Mouse (Mus musculus) CH12.LX (cell line): ENCODE results near the gene Pde3a. TPM values are rescaled to one million over a fixed set of nuclear protein-coding genes. Genes with fewer than 3 reads are reported as not detected.

Source experiments
- DNase-seq: peaks from one replicate; pipeline ENCODE4 v3.0.0-alpha.2; 2013; ENCODE audit errors: extremely low read depth
- H3K27ac ChIP-seq: 2 replicates; pipeline ENCODE4 v1.5.1; 2012; ENCODE audit warnings: low read depth, mild to moderate bottlenecking, control low read depth, moderate library complexity; ENCODE audit not compliant: insufficient read depth
- H3K27me3 ChIP-seq: replicated peaks from 2 replicates; pipeline ENCODE3; 2012; ENCODE audit warnings: inconsistent platforms
- H3K36me3 ChIP-seq, 2 experiments: replicated peaks in 1 of 2; 2 replicates each; pipeline versions ENCODE3 to v1.6.1; 2012; ENCODE audit warnings: inconsistent platforms in 1 of 2, low read length in 1 of 2, mild to moderate bottlenecking in 1 of 2, mixed read lengths in 1 of 2, moderate library complexity in 1 of 2; ENCODE audit not compliant: control insufficient read depth in 1 of 2, insufficient read depth in 1 of 2
- H3K4me1 ChIP-seq, 2 experiments: 2 replicates each; pipeline ENCODE4 v1.6.1; 2012; ENCODE audit warnings: inconsistent platforms in 1 of 2, moderate library complexity in 1 of 2; ENCODE audit not compliant: insufficient read depth in 2 of 2, control insufficient read depth in 1 of 2
- H3K4me2 ChIP-seq: 2 replicates; pipeline ENCODE4 v1.6.1; 2012; ENCODE audit warnings: low read depth, mild to moderate bottlenecking, control low read depth; ENCODE audit not compliant: poor library complexity, insufficient read depth, severe bottlenecking
- H3K4me3 ChIP-seq, 3 experiments: fragments of 150-350 bp in 1 of 3; sonication (generic) in 1 of 3; replicated peaks in 1 of 3; 2 replicates each; pipeline versions ENCODE3 to v1.5.1; 2011 to 2012; ENCODE audit warnings: low read depth in 2 of 3, low read length in 2 of 3, mild to moderate bottlenecking in 2 of 3, moderate library complexity in 2 of 3, control low read depth in 1 of 3, improper control_type of control experiment in 1 of 3, inconsistent platforms in 1 of 3, mixed read lengths in 1 of 3; ENCODE audit not compliant: poor library complexity in 1 of 3
- H3K79me2 ChIP-seq: replicated peaks from 2 replicates; pipeline ENCODE4 v1.6.1; 2012; ENCODE audit warnings: mild to moderate bottlenecking, moderate library complexity; ENCODE audit not compliant: control insufficient read depth, poor library complexity, insufficient read depth, severe bottlenecking; ENCODE audit errors: extremely low read depth
- H3K9ac ChIP-seq: 2 replicates; pipeline ENCODE4 v1.6.1; 2012; ENCODE audit warnings: low read depth, mild to moderate bottlenecking, control low read depth, moderate library complexity; ENCODE audit not compliant: insufficient read depth
- H3K9me3 ChIP-seq: replicated peaks from 2 replicates; pipeline ENCODE3; 2012; ENCODE audit warnings: low read length, inconsistent platforms, mixed read lengths
- CTCF ChIP-seq, 2 experiments: IDR thresholded peaks in 1 of 2; conservative IDR thresholded peaks in 1 of 2; 2 replicates each; pipeline ENCODE4 v1.5.1; 2011 to 2012; ENCODE audit warnings: low read depth in 2 of 2, low read length in 2 of 2, improper control_type of control experiment in 1 of 2, inconsistent platforms in 1 of 2, mild to moderate bottlenecking in 1 of 2, moderate library complexity in 1 of 2
- EP300 ChIP-seq: IDR thresholded peaks from 2 replicates; pipeline ENCODE4 v1.6.1; 2011; ENCODE audit warnings: low read length, improper control_type of control experiment
- ETS1 ChIP-seq: conservative IDR thresholded peaks from 2 replicates; pipeline ENCODE4 v1.6.1; 2012; ENCODE audit warnings: low read depth, mild to moderate bottlenecking, inconsistent platforms, low read length, improper control_type of control experiment, moderate library complexity
- IRF4 ChIP-seq: IDR thresholded peaks from 2 replicates; pipeline ENCODE4 v1.6.1; 2014; ENCODE audit warnings: low read depth, mild to moderate bottlenecking, inconsistent platforms, low read length, improper control_type of control experiment
- JUN ChIP-seq: IDR thresholded peaks from 2 replicates; pipeline ENCODE4 v1.6.1; 2011; ENCODE audit warnings: low read depth, mild to moderate bottlenecking, low read length, improper control_type of control experiment, moderate library complexity; ENCODE audit not compliant: insufficient read depth
- KAT2A ChIP-seq: IDR thresholded peaks from 2 replicates; pipeline ENCODE4 v1.6.1; 2012; ENCODE audit warnings: low read length, improper control_type of control experiment, inconsistent platforms; ENCODE audit not compliant: insufficient replicate concordance
- MEF2A ChIP-seq: IDR thresholded peaks from 2 replicates; pipeline ENCODE4 v1.6.1; 2014; ENCODE audit warnings: low read depth, mild to moderate bottlenecking, inconsistent platforms, low read length, improper control_type of control experiment, borderline replicate concordance
- PAX5 ChIP-seq: IDR thresholded peaks from 2 replicates; pipeline ENCODE4 v1.6.1; 2012; ENCODE audit warnings: low read length, inconsistent platforms, mixed read lengths
- RAD21 ChIP-seq: IDR thresholded peaks from 2 replicates; pipeline ENCODE4 v1.6.1; 2011; ENCODE audit warnings: low read depth, mild to moderate bottlenecking, low read length, improper control_type of control experiment, moderate library complexity
- SMC3 ChIP-seq: IDR thresholded peaks from 2 replicates; pipeline ENCODE4 v1.6.1; 2011; ENCODE audit warnings: low read depth, low read length, improper control_type of control experiment
- UBTF ChIP-seq: IDR thresholded peaks from 2 replicates; pipeline ENCODE4 v1.6.1; 2012; ENCODE audit warnings: low read depth, mild to moderate bottlenecking, inconsistent platforms, low read length, improper control_type of control experiment, moderate library complexity
- USF2 ChIP-seq: conservative IDR thresholded peaks from 2 replicates; pipeline ENCODE4 v1.6.1; 2011; ENCODE audit warnings: low read depth, low read length, improper control_type of control experiment
- ZKSCAN1 ChIP-seq: IDR thresholded peaks from 2 replicates; pipeline ENCODE4 v1.6.1; 2012; ENCODE audit warnings: low read depth, inconsistent platforms, low read length, improper control_type of control experiment, borderline replicate concordance
- ZMIZ1 ChIP-seq: IDR thresholded peaks from 2 replicates; pipeline ENCODE4 v1.6.1; 2012; ENCODE audit warnings: low read depth, mild to moderate bottlenecking, inconsistent platforms, low read length, improper control_type of control experiment
- ZNF384 ChIP-seq: IDR thresholded peaks from 2 replicates; pipeline ENCODE4 v1.6.1; 2012; ENCODE audit warnings: low read depth, low read length, improper control_type of control experiment, inconsistent platforms
- dilution Hi-C: fragments of 300-500 bp; cut with MboI; formaldehyde crosslinking; loops from 2 replicates; pipeline ENCODE4 v1.14.3; 2020; ENCODE audit warnings: low sequenced_read_pairs; ENCODE audit not compliant: extremely low pct_unique_long_range_greater_than_20kb, extremely low pct_ligation_motif_present
- in situ Hi-C: fragments of 300-500 bp; cut with MboI; formaldehyde crosslinking; loops from 3 replicates; pipeline ENCODE4 v1.14.3; 2019; ENCODE audit warnings: low sequenced_read_pairs, low pct_ligation_motif_present, low pct_unique_long_range_greater_than_20kb, mixed read lengths
- polyA plus RNA-seq: library from polyadenylated mRNA; unstranded; fragments of >175 nt; gene quantifications from 2 replicates; pipeline ENCODE4 v1.2.1, GENCODE M21; 2012; ENCODE audit warnings: low read depth; ENCODE audit not compliant: insufficient read length
- total RNA-seq, 2 experiments: library from RNA; depleted of rRNA; stranded (reverse); fragments of 300-350 nt in 1 of 2; fragments of >200 nt in 1 of 2; gene quantifications; 2 replicates each; pipeline ENCODE4 v1.2.3; 2012 to 2014

Pde3a gene
- total and polyA plus RNA-seq, 3 experiments, result under 0.01 to 0.04 (median 0.03) TPM

- no peaks in the 10 kb centered on the region for H3K79me2 ChIP-seq
- in situ Hi-C loops, result no loop called here
- dilution Hi-C loops, result no loop called here
- no peak overlapping the region for H3K4me3 ChIP-seq
- H3K27ac ChIP-seq, result no peak overlapping the region
- H3K36me3 ChIP-seq, result no peaks in the 10 kb centered on the region
- no peak for TF ChIP-seq ZNF384
- no peak for TF ChIP-seq ZMIZ1
- no peak for TF ChIP-seq ETS1
- TF ChIP-seq JUN, result no peak
- no peak for TF ChIP-seq IRF4
- no peaks in the 10 kb centered on the region for H3K27me3 ChIP-seq
- DNase-seq, result no peak
- H3K4me2 ChIP-seq, result no peak overlapping the region
- H3K4me1 ChIP-seq, result no peaks in the 10 kb centered on the region
- no peak overlapping the region for H3K9ac ChIP-seq
- no peaks in the 10 kb centered on the region for H3K9me3 ChIP-seq
Observed at GRCm38 (mm10) chr6:141267888-141268570, 19.0 kb downstream of the Pde3a start.

- Histone ChIP-seq H3K4me1 (no peaks in the 10 kb centered on the region), H3K4me3 (no peak overlapping the region), H3K36me3 (no peaks in the 10 kb centered on the region), H3K79me2 (no peaks in the 10 kb centered on the region), H3K9ac (no peak overlapping the region), H3K4me2 (no peak overlapping the region), H3K27me3 (no peaks in the 10 kb centered on the region), H3K27ac (no peak overlapping the region), H3K9me3 (no peaks in the 10 kb centered on the region)
- dilution Hi-C loops, result no loop called here
- TF ChIP-seq JUN, result no peak
- TF ChIP-seq KAT2A, result no peak
- TF ChIP-seq UBTF, result no peak
- no peak for TF ChIP-seq ZKSCAN1
- no peak for TF ChIP-seq RAD21
- TF ChIP-seq MEF2A, result no peak
- TF ChIP-seq PAX5, result no peak
- TF ChIP-seq EP300, result no peak
- no peak for TF ChIP-seq SMC3
- no peak for TF ChIP-seq USF2
- no peak for TF ChIP-seq CTCF (conservative IDR thresholded peaks at IDR 0.05 in 1 of 2, IDR thresholded peaks at IDR 0.05 in 1 of 2; ENCODE audit: low read depth in 2 of 2, low read length in 2 of 2)
- in situ Hi-C loops, result no loop called here
- no peak for DNase-seq
Observed at GRCm38 (mm10) chr6:141268871-141269270, 19.8 kb downstream of the Pde3a start.
